Mouse (Mus musculus) liver, embryonic 12.5 days (tissue): ENCODE measurements around the gene Foxo6. TPM values are rescaled to one million over a fixed set of nuclear protein-coding genes. Genes with fewer than 3 reads are reported as not detected.

Experiments used
- ATAC-seq: fragments of 200-750 bp; cut with Nextera tagmentation; 2 replicates; pipeline ENCODE4 v1.8.0; 2017; ENCODE audit warnings: moderate number of reproducible peaks, mild to moderate bottlenecking, moderate library complexity
- H3K27ac ChIP-seq: fragments of 300-500 bp; sonication (generic); 2 replicates; pipeline ENCODE4 v1.5.1; 2016; ENCODE audit warnings: mild to moderate bottlenecking
- H3K27me3 ChIP-seq: fragments of 300-500 bp; sonication (generic); replicated peaks from 2 replicates; pipeline ENCODE4 v1.6.1; 2016; ENCODE audit warnings: mild to moderate bottlenecking, moderate library complexity
- H3K36me3 ChIP-seq: fragments of 300-500 bp; sonication (generic); 2 replicates; pipeline ENCODE4 v1.6.1; 2016; ENCODE audit warnings: mild to moderate bottlenecking, moderate library complexity
- H3K4me1 ChIP-seq: fragments of 300-500 bp; sonication (generic); 2 replicates; pipeline ENCODE4 v1.6.1; 2016
- H3K4me2 ChIP-seq: fragments of 300-500 bp; sonication (generic); 2 replicates; pipeline ENCODE4 v1.6.1; 2016; ENCODE audit warnings: mild to moderate bottlenecking, moderate library complexity
- H3K4me3 ChIP-seq: fragments of 300-500 bp; sonication (generic); 2 replicates; pipeline ENCODE4 v1.5.1; 2016; ENCODE audit warnings: mild to moderate bottlenecking, moderate library complexity
- H3K9ac ChIP-seq: fragments of 300-500 bp; sonication (generic); 2 replicates; pipeline ENCODE4 v1.6.1; 2016; ENCODE audit warnings: mild to moderate bottlenecking, moderate library complexity
- H3K9me3 ChIP-seq: fragments of 300-500 bp; sonication (generic); replicated peaks from 2 replicates; pipeline ENCODE4 v1.6.1; 2016; ENCODE audit warnings: mild to moderate bottlenecking, moderate library complexity
- WGBS: fragments of 180-500 bp; shearing (Covaris S2); methylation state at CpG from one replicate; pipeline ENCODE4 v1.1.7; 2016; ENCODE audit not compliant: insufficient replicate concordance; 5-methylcytosine and 5-hydroxymethylcytosine counted together
- polyA plus RNA-seq: library from polyadenylated mRNA; unstranded; fragments of >200 nt; fragmentation: Nextera tagmentation; extraction: Ambion mirVana; gene quantifications from 2 replicates; pipeline ENCODE4 v1.2.1, GENCODE M21; 2016

The Foxo6 gene
- polyA plus RNA-seq, 1 experiment from 2014 or later, result not detected

DNA sequence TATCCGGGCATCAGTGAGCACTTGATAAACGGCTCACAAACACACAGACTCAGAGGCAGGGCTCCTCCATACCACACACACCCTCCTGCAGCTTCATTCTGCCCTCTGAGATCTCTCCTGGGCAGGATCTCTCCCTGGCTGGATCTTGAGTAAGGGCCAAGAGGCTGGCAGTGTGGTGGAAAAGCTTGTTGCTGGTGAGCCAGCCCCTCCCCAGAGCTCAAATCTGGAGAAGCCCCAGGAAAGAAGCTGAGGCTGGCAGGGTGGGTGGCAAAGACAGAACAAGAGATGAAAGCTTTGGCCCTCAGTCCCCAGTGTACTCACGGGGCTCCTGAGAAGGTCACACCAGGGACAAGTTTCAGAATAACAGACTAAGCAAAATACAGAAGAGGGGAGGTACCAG is 27.4 kb upstream of the Foxo6 start:
- no peaks in the 10 kb centered on the region for H3K36me3 ChIP-seq
- WGBS, result 31% methylated on average over 3 of the region's 3 CpGs
- H3K4me3 ChIP-seq, result no peak overlapping the region
- H3K9ac ChIP-seq, result no peak overlapping the region
- peaks cover 12% of the 10 kb centered on the region for H3K27me3 ChIP-seq
- no peak overlapping the region for H3K4me2 ChIP-seq
- no peak for ATAC-seq
- H3K27ac ChIP-seq, result no peak overlapping the region
- H3K4me1 ChIP-seq, result no peaks in the 10 kb centered on the region
- no peaks in the 10 kb centered on the region for H3K9me3 ChIP-seq

DNA sequence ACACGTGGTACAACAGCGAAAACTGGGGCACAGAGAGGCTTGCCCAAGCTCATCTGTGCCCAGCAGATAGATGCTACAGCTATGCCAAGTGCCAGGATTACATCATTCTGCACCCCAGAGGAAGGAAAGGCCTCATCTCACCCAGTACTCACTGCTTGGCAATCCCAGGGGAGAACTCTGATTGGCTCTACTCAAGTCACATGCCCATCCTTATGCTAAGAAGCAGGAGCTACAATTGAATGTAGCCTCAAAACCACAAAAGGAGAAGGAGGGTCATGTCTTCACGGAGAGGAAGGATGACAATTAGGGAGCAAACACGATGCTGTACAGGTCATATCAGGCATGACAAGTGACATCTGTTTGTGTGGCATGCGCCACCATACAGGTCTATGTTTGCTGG is 26.2 kb upstream of the Foxo6 start:
- Histone ChIP-seq H3K9me3 (no peaks in the 10 kb centered on the region), H3K4me3 (no peak overlapping the region), H3K4me1 (no peaks in the 10 kb centered on the region), H3K9ac (no peak overlapping the region), H3K36me3 (no peaks in the 10 kb centered on the region), H3K27me3 (peaks cover 12% of the 10 kb centered on the region), H3K4me2 (no peak overlapping the region), H3K27ac (no peak overlapping the region)
- 33% methylated on average over 5 of the region's 5 CpGs for WGBS
- no peak for ATAC-seq

DNA sequence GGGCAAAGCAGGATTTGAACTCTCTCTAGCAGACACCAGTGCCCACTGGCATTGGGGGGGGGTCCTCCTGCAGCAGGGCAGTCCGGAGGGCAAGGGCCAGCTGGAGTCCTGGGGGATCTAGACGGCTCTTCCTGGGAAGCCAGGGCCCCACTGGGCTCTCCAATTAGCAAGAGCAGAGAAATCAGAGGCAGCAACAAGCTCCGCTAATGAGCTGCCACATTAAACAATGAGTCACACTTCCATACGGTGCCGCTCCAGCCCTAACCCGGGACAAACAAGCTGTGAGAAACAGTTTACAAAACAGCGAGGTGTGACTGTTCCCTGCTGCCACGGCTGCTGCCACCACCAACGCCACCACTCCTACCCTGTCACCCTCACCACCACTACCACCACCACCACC is 17.4 kb upstream of the Foxo6 start:
- H3K4me3 ChIP-seq, result no peak overlapping the region
- H3K4me2 ChIP-seq, result no peak overlapping the region
- H3K27me3 ChIP-seq, result peaks cover 30% of the 10 kb centered on the region
- no peaks in the 10 kb centered on the region for H3K4me1 ChIP-seq
- H3K27ac ChIP-seq, result no peak overlapping the region
- H3K9me3 ChIP-seq, result no peaks in the 10 kb centered on the region
- H3K9ac ChIP-seq, result no peak overlapping the region
- no peaks in the 10 kb centered on the region for H3K36me3 ChIP-seq
- whole genome bisulfite sequencing, result 10% methylated on average over 9 of the region's 9 CpGs
- ATAC-seq, result no peak

DNA sequence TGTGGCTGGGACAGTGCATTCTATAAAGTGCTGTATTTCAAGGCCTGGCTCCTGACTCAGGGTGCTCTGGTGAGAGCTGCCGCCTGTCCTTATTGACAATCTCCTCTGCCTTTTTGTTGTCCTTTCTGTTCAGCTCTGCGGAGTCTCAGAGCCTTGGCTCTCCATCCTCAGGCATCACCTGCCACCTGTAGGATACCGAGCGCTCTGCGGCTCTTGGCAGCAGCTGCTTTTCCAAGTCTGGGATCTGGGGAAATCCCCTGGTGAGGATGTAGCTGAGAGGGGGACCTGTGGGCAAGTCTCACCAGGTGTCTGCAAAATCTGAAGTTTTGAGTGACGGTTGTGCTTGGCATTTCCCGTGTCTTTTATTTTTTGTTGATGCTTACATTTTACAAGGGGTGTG is 12.1 kb upstream of the Foxo6 start:
- H3K9ac ChIP-seq, result no peak overlapping the region
- 44% methylated on average over 7 of the region's 7 CpGs for WGBS
- H3K27me3 ChIP-seq, result peaks cover 22% of the 10 kb centered on the region
- H3K36me3 ChIP-seq, result no peaks in the 10 kb centered on the region
- no peaks in the 10 kb centered on the region for H3K4me1 ChIP-seq
- H3K4me2 ChIP-seq, result no peak overlapping the region
- no peaks in the 10 kb centered on the region for H3K9me3 ChIP-seq
- H3K4me3 ChIP-seq, result no peak overlapping the region
- no peak for ATAC-seq
- H3K27ac ChIP-seq, result no peak overlapping the region

DNA sequence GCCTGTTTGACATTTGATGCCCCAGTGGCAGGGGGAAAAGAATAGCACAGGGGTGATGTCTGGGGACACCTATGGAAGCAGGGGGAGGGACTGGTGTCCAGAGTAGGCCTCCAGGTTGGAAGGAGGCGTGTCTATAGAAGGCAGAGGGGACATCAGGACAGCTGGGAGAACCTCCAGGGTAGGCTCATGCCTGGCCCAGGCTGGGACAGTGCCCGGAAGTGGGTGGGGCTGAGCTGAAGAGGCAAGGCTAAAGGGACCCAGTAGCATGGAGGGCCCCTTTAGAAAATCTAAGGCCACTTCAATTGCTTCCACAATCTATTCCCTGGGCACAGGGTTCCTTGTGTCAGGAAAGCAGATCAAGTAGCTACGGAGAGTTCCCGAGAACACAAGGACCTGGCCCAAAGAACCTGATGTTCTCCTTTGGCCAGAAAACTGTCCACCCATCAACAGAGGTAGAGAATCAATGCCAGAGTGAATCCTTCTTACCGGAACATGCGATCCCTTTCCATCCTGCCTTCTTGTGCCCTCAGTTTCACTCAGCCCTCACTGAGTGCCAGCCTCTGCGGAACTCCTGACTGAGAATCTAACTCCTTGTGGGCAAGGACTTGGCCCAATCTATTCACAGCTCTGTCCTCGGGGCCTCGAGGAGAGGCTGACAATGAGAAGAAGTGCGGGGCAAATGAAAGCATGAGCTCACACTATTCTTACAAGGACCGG is 4.1 kb upstream of the Foxo6 start:
- Histone ChIP-seq H3K27ac (no peak overlapping the region), H3K4me1 (peaks cover 28% of the 10 kb centered on the region), H3K4me2 (no peak overlapping the region), H3K27me3 (peaks cover 53% of the 10 kb centered on the region), H3K36me3 (no peaks in the 10 kb centered on the region), H3K9me3 (no peaks in the 10 kb centered on the region), H3K4me3 (no peak overlapping the region), H3K9ac (no peak overlapping the region)
- ATAC-seq, result no peak
- WGBS, result 61% methylated on average over 11 of the region's 11 CpGs

DNA sequence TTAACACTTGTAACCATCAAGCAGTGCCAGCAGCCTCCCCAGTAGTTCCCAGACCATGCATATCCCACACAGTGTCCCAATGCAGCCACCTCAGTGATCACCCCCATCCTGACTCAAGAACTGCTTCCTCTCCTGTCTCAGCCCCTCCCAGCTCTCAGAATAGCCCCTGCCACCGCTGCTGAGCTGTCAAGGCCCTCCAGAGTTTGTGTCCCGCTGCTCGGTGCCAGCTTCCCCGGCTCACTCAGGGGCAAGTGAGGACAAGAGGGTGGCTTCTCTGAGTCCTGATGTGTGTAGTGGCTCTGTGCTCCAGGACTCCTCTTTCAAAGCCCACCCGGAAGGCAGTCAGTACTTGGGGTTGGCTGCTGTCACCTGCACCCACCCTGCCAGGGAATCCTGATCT is 3.3 kb upstream of the Foxo6 start:
- no peak for ATAC-seq
- no peak overlapping the region for H3K4me3 ChIP-seq
- peaks cover 28% of the 10 kb centered on the region for H3K4me1 ChIP-seq
- H3K4me2 ChIP-seq, result no peak overlapping the region
- no peaks in the 10 kb centered on the region for H3K36me3 ChIP-seq
- peaks cover 57% of the 10 kb centered on the region for H3K27me3 ChIP-seq
- no peaks in the 10 kb centered on the region for H3K9me3 ChIP-seq
- no peak overlapping the region for H3K9ac ChIP-seq
- H3K27ac ChIP-seq, result no peak overlapping the region
- 35% methylated on average over 5 of the region's 5 CpGs for WGBS

- Histone ChIP-seq H3K4me2 (no peak overlapping the region), H3K4me1 (peaks cover 28% of the 10 kb centered on the region), H3K27me3 (peaks cover 68% of the 10 kb centered on the region), H3K9me3 (no peaks in the 10 kb centered on the region), H3K4me3 (no peak overlapping the region), H3K9ac (no peak overlapping the region), H3K27ac (no peak overlapping the region), H3K36me3 (no peaks in the 10 kb centered on the region)
- no peak for ATAC-seq
- 38% methylated on average over 3 of the region's 3 CpGs for WGBS
Observed at GRCm38 (mm10) chr4:120289181-120289965, 2.2 kb upstream of the Foxo6 start.

DNA sequence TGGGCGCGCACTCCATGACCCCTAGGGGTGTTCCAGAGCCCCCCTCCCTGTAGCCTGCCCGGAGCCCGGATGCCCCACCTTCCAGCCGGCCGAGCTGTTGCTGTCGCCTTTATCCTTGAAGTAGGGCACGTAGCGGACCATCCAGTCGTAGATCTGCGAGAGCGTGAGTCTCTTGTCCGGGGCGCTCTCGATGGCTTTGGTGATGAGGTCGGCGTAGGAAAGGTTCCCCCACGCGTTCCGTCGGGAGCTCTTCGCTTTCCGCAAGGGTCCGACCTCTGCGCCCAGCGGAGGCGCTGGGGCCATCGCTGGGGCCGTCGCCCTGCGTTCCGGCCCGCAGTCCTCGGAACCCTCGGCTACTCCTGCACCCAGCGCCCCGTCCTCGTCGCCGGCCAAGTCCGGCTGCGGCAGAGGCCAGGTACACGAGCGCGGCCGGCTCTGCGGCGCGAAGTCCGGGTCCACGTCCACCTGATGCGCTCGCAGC is 348 bp downstream of the Foxo6 start:
- H3K4me3 ChIP-seq, result peak overlapping the region; percentile 59
- 2% methylated on average over 48 of the region's 53 CpGs for WGBS
- peaks cover 94% of the 10 kb centered on the region for H3K27me3 ChIP-seq
- peak overlapping the region; percentile 92 for H3K4me2 ChIP-seq
- H3K4me1 ChIP-seq, result peaks cover 39% of the 10 kb centered on the region
- no peak; the same call in 1 of the 2 replicates for ATAC-seq
- peak overlapping the region; percentile 55; the same call in 1 of the 2 replicates for H3K9ac ChIP-seq
- H3K27ac ChIP-seq, result no peak overlapping the region
- no peaks in the 10 kb centered on the region for H3K36me3 ChIP-seq
- no peaks in the 10 kb centered on the region for H3K9me3 ChIP-seq

DNA sequence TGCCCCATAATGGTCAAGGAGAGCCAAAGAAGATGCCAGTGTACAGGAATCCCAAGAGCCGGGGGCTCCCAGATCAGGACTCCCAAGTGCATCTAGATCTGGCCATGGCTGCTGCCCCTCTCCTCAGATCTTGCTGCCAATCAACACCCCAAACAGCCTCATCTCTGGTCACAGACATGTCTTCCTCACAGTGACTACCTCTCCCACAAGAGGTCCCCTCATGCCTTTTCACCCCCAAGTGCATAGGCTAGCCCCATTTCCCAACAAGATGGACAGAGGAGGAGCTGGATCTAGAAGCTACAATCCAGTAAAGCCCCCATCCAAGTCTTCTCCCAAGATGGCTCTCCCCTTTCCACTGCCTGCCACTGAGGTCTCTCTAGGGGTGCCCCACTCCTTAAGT is 1.4 kb downstream of the Foxo6 start:
- Histone ChIP-seq H3K27ac (no peak overlapping the region), H3K9ac (no peak overlapping the region), H3K36me3 (no peaks in the 10 kb centered on the region), H3K4me3 (no peak overlapping the region), H3K9me3 (no peaks in the 10 kb centered on the region), H3K27me3 (peaks cover 100% of the 10 kb centered on the region), H3K4me2 (no peak overlapping the region), H3K4me1 (peaks cover 39% of the 10 kb centered on the region)
- 79% methylated on average over 1 of the region's 1 CpGs for WGBS
- no peak for ATAC-seq

DNA sequence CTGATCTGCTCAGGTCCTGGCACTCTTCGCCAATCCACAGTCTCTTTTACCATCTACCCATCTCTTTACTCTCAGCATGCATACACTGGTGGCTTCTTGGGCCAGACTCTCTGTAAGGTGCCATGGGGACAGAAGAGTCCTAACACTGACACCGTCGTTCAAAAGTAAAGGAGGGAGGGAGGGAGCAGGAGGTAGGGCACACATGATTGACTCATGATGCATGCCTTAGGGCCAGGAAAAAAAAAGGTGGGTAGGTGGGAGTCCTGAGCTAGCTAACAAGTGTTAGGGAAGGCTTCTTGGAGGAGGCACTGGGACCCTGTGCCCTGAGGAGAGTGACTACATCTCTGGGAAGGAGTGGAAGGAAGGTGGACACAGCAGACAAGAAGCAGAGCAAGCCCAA is 1.9 kb downstream of the Foxo6 start:
- ATAC-seq, result no peak
- no peak overlapping the region for H3K4me3 ChIP-seq
- H3K27ac ChIP-seq, result no peak overlapping the region
- no peaks in the 10 kb centered on the region for H3K9me3 ChIP-seq
- peaks cover 35% of the 10 kb centered on the region for H3K4me1 ChIP-seq
- no peak overlapping the region for H3K9ac ChIP-seq
- peaks cover 100% of the 10 kb centered on the region for H3K27me3 ChIP-seq
- H3K36me3 ChIP-seq, result no peaks in the 10 kb centered on the region
- no peak overlapping the region for H3K4me2 ChIP-seq
- 46% methylated on average over 3 of the region's 3 CpGs for WGBS

DNA sequence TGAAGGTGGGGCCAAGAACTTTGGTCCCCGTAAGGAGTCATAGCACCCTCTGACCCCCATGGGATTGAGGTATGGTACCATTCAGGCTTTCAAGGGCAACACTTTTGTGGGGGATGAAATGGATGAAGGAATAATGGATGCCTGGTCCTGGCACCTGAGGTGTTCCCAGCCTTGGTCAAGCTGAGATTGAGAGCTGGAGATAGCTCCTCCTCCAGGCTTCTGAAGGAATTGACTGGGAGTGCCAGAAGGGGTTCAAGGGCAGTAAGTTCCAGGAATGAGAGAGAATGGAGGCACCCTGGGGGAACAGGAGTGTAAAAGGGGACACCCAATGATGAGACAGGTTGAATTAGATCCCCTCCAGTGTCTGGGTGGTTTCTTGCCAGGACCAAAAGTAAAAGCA is 3.0 kb downstream of the Foxo6 start:
- Histone ChIP-seq H3K4me1 (peaks cover 30% of the 10 kb centered on the region), H3K9ac (no peak overlapping the region), H3K36me3 (no peaks in the 10 kb centered on the region), H3K27ac (no peak overlapping the region), H3K9me3 (no peaks in the 10 kb centered on the region), H3K4me3 (no peak overlapping the region), H3K27me3 (peaks cover 99% of the 10 kb centered on the region), H3K4me2 (no peak overlapping the region)
- WGBS, result 59% methylated on average over 1 of the region's 1 CpGs
- ATAC-seq, result no peak

GRCm38 (mm10) chr4:120283141-120283540 is 4.0 kb downstream of the Foxo6 start:
- no peak overlapping the region for H3K9ac ChIP-seq
- H3K9me3 ChIP-seq, result no peaks in the 10 kb centered on the region
- peak overlapping the region; percentile 36 for H3K4me3 ChIP-seq
- H3K27me3 ChIP-seq, result peaks cover 99% of the 10 kb centered on the region
- ATAC-seq, result peak; percentile 14
- 14% methylated on average over 5 of the region's 6 CpGs for WGBS
- H3K36me3 ChIP-seq, result no peaks in the 10 kb centered on the region
- peak overlapping the region; percentile 62 for H3K4me2 ChIP-seq
- H3K4me1 ChIP-seq, result peaks cover 29% of the 10 kb centered on the region
- H3K27ac ChIP-seq, result no peak overlapping the region
